In the genomic region with DNA sequence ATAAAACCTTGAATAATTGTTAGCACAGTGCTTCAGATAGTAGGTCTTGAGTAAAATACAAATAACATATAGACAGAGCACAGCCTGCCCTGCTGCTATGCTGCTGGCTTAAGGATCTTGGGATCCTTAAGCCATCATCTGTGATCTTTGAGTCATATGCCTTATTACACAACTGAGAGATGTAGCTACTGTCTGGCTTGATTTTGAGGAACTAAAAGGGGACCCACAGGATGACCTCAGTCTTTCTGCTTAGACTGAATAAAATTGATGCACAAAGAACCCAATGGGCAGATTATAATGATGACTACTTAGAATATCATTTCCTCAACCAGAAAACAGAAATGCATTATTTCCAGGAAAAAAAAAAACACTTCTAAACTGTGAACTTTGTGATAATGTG, we compare ENCODE assay signal across 30 mouse cellular contexts. TPM values are rescaled to one million over a fixed set of nuclear protein-coding genes. Genes with fewer than 3 reads are reported as not detected.
DNase-seq lines count a peak whose midpoint lies in the region; ATAC-seq and TF ChIP-seq lines count a peak whose summit lies in the region.
"Had no signal": no experiment of that assay in that cellular context is flagged by ENCODE, and none has a peak within 500 bp of the region (broad histone marks: within the 10 kb centered on the region; RNA-seq: fewer than 3 reads in every experiment).

No protein-coding gene starts in this region.

- DNase-seq in liver, postnatal 0 days, result no peak
- no peak for DNase-seq in liver, embryonic 11.5 days (ENCODE audit: low spot score)
- no peak for DNase-seq in left cerebral cortex, postnatal 10 days (ENCODE audit: extremely low spot score in 1 of 2, low spot score in 2 of 2)
- no peak for DNase-seq in embryo, embryonic 11 days
- DNase-seq in kidney, postnatal 4 days, result no peak
- DNase-seq: adrenal gland, adult 8-10 months; B cell, adult 2 months; cerebellum, adult 8-10 months; cerebellum, postnatal 25 days; gastrocnemius, postnatal 14 days; heart, postnatal 10 days; kidney, adult 18-20 months; layer of hippocampus, postnatal 36 days; lung, adult 18-20 months; midbrain, embryonic 14.5 days; right cerebral cortex, adult 18-20 months; thymus, adult 2 months; thymus, postnatal 4 days had no signal

- intact Hi-C loops in left cerebral cortex, postnatal 10 days (cut with DNase I), result no loop called here

- no peak overlapping the region for H3K4me2 ChIP-seq in liver, postnatal 0 days (ENCODE audit: low read depth, low read length)
- H3K4me2 ChIP-seq in liver, embryonic 11.5 days, result no peak overlapping the region
- H3K4me2 ChIP-seq: embryonic facial prominence, embryonic 12.5 days; heart, embryonic 13.5 days; liver, embryonic 12.5 days had no signal

- ATAC-seq in liver, postnatal 0 days, result peak; percentile 40
- ATAC-seq in liver, embryonic 11.5 days (replicated peaks; ENCODE audit: low FRiP score), result no peak
- peak; percentile 92 for ATAC-seq in megakaryocyte, adult 5-6 weeks (ENCODE audit: poor library complexity, severe bottlenecking)
- ATAC-seq: activated CD4-positive, CD25-positive, alpha-beta regulatory T cell, adult 4 months; forebrain, embryonic 14.5 days; hindbrain, embryonic 16.5 days; liver, embryonic 12.5 days had no signal

- no peaks in the 10 kb centered on the region for H3K9me3 ChIP-seq in liver, postnatal 0 days (ENCODE audit: low read length)
- no peaks in the 10 kb centered on the region for H3K9me3 ChIP-seq in liver, embryonic 11.5 days (ENCODE audit: control insufficient read depth, low read length)
- H3K9me3 ChIP-seq: embryonic facial prominence, embryonic 12.5 days; heart, embryonic 13.5 days; hindbrain, embryonic 10.5 days; liver, embryonic 12.5 days had no signal

- no peak for TF ChIP-seq POLR2A in bone marrow macrophage, adult 2 months (IDR thresholded peaks at IDR 0.05; ENCODE audit: borderline replicate concordance, low read depth, low read length)

- TF ChIP-seq CTCF in liver, postnatal 0 days (IDR thresholded peaks at IDR 0.05; ENCODE audit: low read depth), result no peak
- no peak for TF ChIP-seq CTCF in bone marrow macrophage, adult 2 months (IDR thresholded peaks at IDR 0.05; ENCODE audit: low read depth, low read length)

- no peaks in the 10 kb centered on the region for H3K4me1 ChIP-seq in liver, postnatal 0 days (ENCODE audit: insufficient read depth)
- H3K4me1 ChIP-seq in liver, embryonic 11.5 days (replicated peaks; ENCODE audit: control insufficient read depth, insufficient read depth, low read length), result no peaks in the 10 kb centered on the region
- peaks cover 34% of the 10 kb centered on the region for H3K4me1 ChIP-seq in bone marrow macrophage, adult 2 months (ENCODE audit: control insufficient read depth, insufficient read depth, low read length)
- H3K4me1 ChIP-seq: liver, embryonic 12.5 days had no signal

- no peaks in the 10 kb centered on the region for H3K36me3 ChIP-seq in liver, postnatal 0 days (replicated peaks; ENCODE audit: insufficient read depth, low read length)
- H3K36me3 ChIP-seq in liver, embryonic 11.5 days (ENCODE audit: control insufficient read depth, insufficient read depth, low read length), result no peaks in the 10 kb centered on the region
- H3K36me3 ChIP-seq: embryonic facial prominence, embryonic 12.5 days; heart, embryonic 13.5 days; hindbrain, embryonic 10.5 days; liver, embryonic 12.5 days had no signal

- no peak overlapping the region for H3K9ac ChIP-seq in liver, postnatal 0 days (replicated peaks)
- H3K9ac ChIP-seq in liver, embryonic 11.5 days (ENCODE audit: low read depth, low read length), result no peak overlapping the region
- H3K9ac ChIP-seq: embryonic facial prominence, embryonic 12.5 days; heart, embryonic 13.5 days; liver, embryonic 12.5 days had no signal

- no peak overlapping the region for H3K27ac ChIP-seq in liver, postnatal 0 days (ENCODE audit: low read depth)
- no peak overlapping the region for H3K27ac ChIP-seq in liver, embryonic 11.5 days (ENCODE audit: low read depth, low read length)
- H3K27ac ChIP-seq in bone marrow macrophage, adult 2 months (ENCODE audit: insufficient read depth, low read depth, low read length), result peak overlapping the region; percentile 94
- H3K27ac ChIP-seq: embryonic facial prominence, embryonic 12.5 days; heart, embryonic 13.5 days; hindbrain, embryonic 10.5 days; kidney, postnatal 0 days; liver, embryonic 12.5 days had no signal

- TF ChIP-seq EP300 in liver, postnatal 0 days (IDR thresholded peaks at IDR 0.05; ENCODE audit: low read depth), result no peak

- H3K4me3 ChIP-seq in liver, postnatal 0 days (ENCODE audit: low read depth, low read length), result no peak overlapping the region
- H3K4me3 ChIP-seq in liver, embryonic 11.5 days (ENCODE audit: low read depth, low read length), result no peak overlapping the region
- H3K4me3 ChIP-seq in bone marrow macrophage, adult 2 months (ENCODE audit: insufficient read depth, low read length), result no peak overlapping the region
- H3K4me3 ChIP-seq: embryonic facial prominence, embryonic 12.5 days; heart, embryonic 13.5 days; hindbrain, embryonic 10.5 days; liver, embryonic 12.5 days had no signal

- H3K27me3 ChIP-seq in liver, postnatal 0 days (ENCODE audit: insufficient read depth, low read length), result no peaks in the 10 kb centered on the region
- no peaks in the 10 kb centered on the region for H3K27me3 ChIP-seq in liver, embryonic 11.5 days (replicated peaks; ENCODE audit: control insufficient read depth, insufficient read depth, low read length)
- H3K27me3 ChIP-seq: CH12.LX; embryonic facial prominence, embryonic 12.5 days; heart, embryonic 13.5 days; liver, embryonic 12.5 days had no signal

RNA-seq across cellular contexts. Expression of a gene that starts 15.3 kb away (rescaled TPM):
- 0.88 and 0.91 TPM in 2 replicates for polyA plus RNA-seq in liver, postnatal 0 days (2015; fragmentation: Nextera tagmentation; extraction: Ambion mirVana)
- polyA plus RNA-seq in liver, embryonic 11.5 days (2014; fragmentation: Nextera tagmentation; extraction: Ambion mirVana), result 11.8 and 12.7 TPM in 2 replicates
- 0.76 and 0.78 TPM in 2 replicates for polyA plus RNA-seq in bone marrow macrophage, adult 2 months (2012; ENCODE audit: insufficient read depth, insufficient read length, missing spikeins)
- not detected in 2 replicates for total RNA-seq in megakaryocyte, adult 5-6 weeks (2015)
- total RNA-seq in megakaryocyte, adult 5-6 weeks (2017), result not detected in 2 replicates
- 1 to 10 TPM; 6.2 to 7.5 TPM for total RNA-seq in left cerebral cortex, postnatal 10 days (2021)
- total RNA-seq: neutrophil, adult 5-6 weeks had no signal
- polyA plus RNA-seq: activated CD4-positive, CD25-positive, alpha-beta regulatory T cell, adult 4 months had no signal
